15 mouse cellular contexts compared by ENCODE assay signal in the genomic region with DNA sequence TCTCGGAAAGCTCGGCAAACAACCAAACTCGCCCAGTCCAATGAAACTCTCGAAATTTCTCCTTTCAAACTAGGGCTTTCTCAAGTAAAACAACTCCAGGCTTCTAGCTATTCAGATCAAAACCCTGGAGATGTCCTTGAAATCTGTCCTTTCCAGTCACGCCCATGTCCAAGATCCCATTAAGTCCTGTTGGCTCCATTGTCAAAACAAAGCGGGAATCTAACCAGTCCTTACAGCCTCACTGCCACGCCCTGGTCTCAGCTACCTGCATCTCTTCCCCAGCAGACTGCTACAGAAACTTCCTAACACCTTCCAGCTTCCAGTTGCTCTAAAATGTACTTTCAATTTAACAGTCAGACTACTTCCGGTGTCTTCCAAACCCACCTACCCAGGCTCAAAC.
DNase-seq lines count a peak whose midpoint lies in the region; ATAC-seq lines count a peak whose summit lies in the region.
"Had no signal": no experiment of that assay in that cellular context is flagged by ENCODE, and none has a peak within 500 bp of the region (broad histone marks: within the 10 kb centered on the region; RNA-seq: fewer than 3 reads in every experiment).

No protein-coding gene starts in this region.

- H3K36me3 ChIP-seq in heart, embryonic 12.5 days, result no peaks in the 10 kb centered on the region
- H3K36me3 ChIP-seq in kidney, embryonic 15.5 days, result no peaks in the 10 kb centered on the region
- no peaks in the 10 kb centered on the region for H3K36me3 ChIP-seq in embryonic facial prominence, embryonic 15.5 days
- H3K36me3 ChIP-seq: hindbrain, embryonic 15.5 days; midbrain, embryonic 13.5 days had no signal

- H3K27ac ChIP-seq in heart, embryonic 12.5 days (ENCODE audit: poor library complexity, severe bottlenecking), result peak overlapping the region; percentile 61
- peak overlapping the region; percentile 54 for H3K27ac ChIP-seq in kidney, embryonic 15.5 days
- 0 out of 2 replicates have a peak overlapping the region, but pooled peaks have one; percentile 1 for H3K27ac ChIP-seq in embryonic facial prominence, embryonic 15.5 days (replicated peaks)
- H3K27ac ChIP-seq: hindbrain, embryonic 15.5 days; liver, embryonic 14.5 days; midbrain, embryonic 13.5 days had no signal

- peaks cover 54% of the 10 kb centered on the region for H3K4me1 ChIP-seq in heart, embryonic 12.5 days (replicated peaks)
- H3K4me1 ChIP-seq in kidney, embryonic 15.5 days, result peaks cover 66% of the 10 kb centered on the region
- H3K4me1 ChIP-seq in embryonic facial prominence, embryonic 15.5 days, result peaks cover 38% of the 10 kb centered on the region

- H3K9me3 ChIP-seq in heart, embryonic 12.5 days (replicated peaks), result peaks cover 4% of the 10 kb centered on the region; the same call in 1 of the 2 replicates
- no peaks in the 10 kb centered on the region for H3K9me3 ChIP-seq in kidney, embryonic 15.5 days (replicated peaks)
- no peaks in the 10 kb centered on the region for H3K9me3 ChIP-seq in embryonic facial prominence, embryonic 15.5 days (replicated peaks)
- H3K9me3 ChIP-seq: hindbrain, embryonic 15.5 days had no signal

- no peak overlapping the region for H3K4me2 ChIP-seq in heart, embryonic 12.5 days
- H3K4me2 ChIP-seq in kidney, embryonic 15.5 days, result no peak overlapping the region
- no peak overlapping the region for H3K4me2 ChIP-seq in embryonic facial prominence, embryonic 15.5 days (replicated peaks)
- H3K4me2 ChIP-seq: hindbrain, embryonic 15.5 days; midbrain, embryonic 13.5 days had no signal

- DNase-seq in heart, adult 11 months, result no peak
- DNase-seq in kidney, adult 11 months, result no peak
- peak; percentile 98 for DNase-seq in ES-CJ7 (ENCODE audit: low read depth, low spot score)
- DNase-seq: B cell, adult 2 months; cerebellum, adult 11 months; gastrocnemius, postnatal 25 days; kidney, postnatal 10 days; right cerebral cortex, postnatal 25 days had no signal

- ATAC-seq in heart, embryonic 12.5 days (ENCODE audit: insufficient number of reproducible peaks, low FRiP score), result no peak
- ATAC-seq in kidney, embryonic 15.5 days (replicated peaks; ENCODE audit: low FRiP score), result no peak
- ATAC-seq in embryonic facial prominence, embryonic 15.5 days (ENCODE audit: insufficient number of reproducible peaks, low FRiP score, low TSS enrichment, low read depth), result no peak
- ATAC-seq in inflammation-experienced regulatory T-cells, adult 6 months, result no peak
- ATAC-seq: midbrain, embryonic 13.5 days had no signal

- H3K9ac ChIP-seq in heart, embryonic 12.5 days, result no peak overlapping the region
- no peak overlapping the region for H3K9ac ChIP-seq in kidney, embryonic 15.5 days
- H3K9ac ChIP-seq in embryonic facial prominence, embryonic 15.5 days, result no peak overlapping the region
- H3K9ac ChIP-seq: hindbrain, embryonic 15.5 days; liver, embryonic 14.5 days; midbrain, embryonic 13.5 days had no signal

- 79% methylated on average over 8 of the region's 8 CpGs for WGBS in heart, embryonic 12.5 days
- 84% methylated on average over 8 of the region's 8 CpGs for WGBS in kidney, embryonic 15.5 days
- WGBS in embryonic facial prominence, embryonic 15.5 days, result 80% methylated on average over 8 of the region's 8 CpGs

- H3K4me3 ChIP-seq in heart, embryonic 12.5 days, result no peak overlapping the region
- H3K4me3 ChIP-seq in kidney, embryonic 15.5 days (replicated peaks), result no peak overlapping the region
- no peak overlapping the region for H3K4me3 ChIP-seq in embryonic facial prominence, embryonic 15.5 days (replicated peaks)
- H3K4me3 ChIP-seq: hindbrain, embryonic 15.5 days; midbrain, embryonic 13.5 days had no signal

- H3K27me3 ChIP-seq in heart, embryonic 12.5 days (replicated peaks), result no peaks in the 10 kb centered on the region
- H3K27me3 ChIP-seq in kidney, embryonic 15.5 days, result no peaks in the 10 kb centered on the region
- no peaks in the 10 kb centered on the region for H3K27me3 ChIP-seq in embryonic facial prominence, embryonic 15.5 days
- H3K27me3 ChIP-seq: hindbrain, embryonic 15.5 days; midbrain, embryonic 13.5 days had no signal

Comparison
In these comparisons a context has a peak if more than half of its experiments do, and no peak if none do; other contexts are left out.
1. H3K27ac ChIP-seq: peak in every context shown above with its lines; median percentile 61 in heart, embryonic 12.5 days; 54 in kidney, embryonic 15.5 days; 1 in embryonic facial prominence, embryonic 15.5 days.